Mouse (Mus musculus) layer of hippocampus, adult 11-12 months (tissue): ENCODE results near the gene Pde4dip.
A peak's percentile ranks its signal among the peaks of the same experiment; 100 is the strongest.

ENCODE experiments used
- DNase-seq: peaks from one replicate; pipeline ENCODE4 v3.0.0; 2022; ENCODE audit warnings: low spot score

Gene Pde4dip

DNA sequence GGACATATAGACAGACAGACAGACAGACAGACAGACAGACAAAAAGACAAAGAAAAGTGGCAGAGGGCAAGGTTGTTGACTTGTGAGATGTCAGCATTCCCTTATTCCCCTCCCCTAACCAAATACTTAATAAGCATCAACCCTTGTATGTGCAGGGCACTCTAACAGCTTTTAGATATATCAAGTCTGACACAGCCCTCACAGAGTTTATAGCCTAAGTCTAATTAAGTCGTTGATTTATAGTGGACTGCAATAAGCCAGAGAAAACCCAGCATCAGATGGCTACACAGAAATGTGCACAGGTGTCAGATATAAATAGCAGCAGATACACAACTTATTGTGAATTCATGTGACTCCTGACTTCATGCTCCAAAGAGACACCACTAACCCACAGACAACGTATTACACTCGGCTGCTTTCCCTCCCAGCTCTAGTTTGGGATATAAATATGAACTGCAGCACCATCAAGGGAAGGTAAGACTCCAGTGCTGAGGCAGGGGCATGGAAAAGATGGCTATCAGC lies 87.3 kb downstream of the Pde4dip start:
- DNase-seq = no peak

DNA sequence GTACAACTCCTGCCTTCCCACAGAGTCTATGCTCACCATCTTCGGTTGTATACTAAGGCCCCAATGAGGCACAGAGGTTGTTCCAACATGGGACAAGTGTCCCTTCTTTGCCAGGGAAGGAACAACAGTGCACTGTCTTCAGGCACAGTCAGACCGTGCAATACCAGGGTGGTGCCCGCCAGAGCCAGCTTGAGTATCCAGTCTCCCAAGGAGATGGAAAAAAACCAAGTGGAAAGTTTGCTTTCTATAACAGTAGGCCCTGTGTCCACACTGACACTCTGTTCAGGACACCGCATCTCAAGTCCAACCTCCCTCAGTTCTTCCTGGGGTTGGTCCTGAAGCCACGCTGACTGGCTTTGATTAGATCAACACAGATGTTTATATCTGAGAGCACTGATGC lies 87.8 kb downstream of the Pde4dip start:
- no peak for DNase-seq

DNA sequence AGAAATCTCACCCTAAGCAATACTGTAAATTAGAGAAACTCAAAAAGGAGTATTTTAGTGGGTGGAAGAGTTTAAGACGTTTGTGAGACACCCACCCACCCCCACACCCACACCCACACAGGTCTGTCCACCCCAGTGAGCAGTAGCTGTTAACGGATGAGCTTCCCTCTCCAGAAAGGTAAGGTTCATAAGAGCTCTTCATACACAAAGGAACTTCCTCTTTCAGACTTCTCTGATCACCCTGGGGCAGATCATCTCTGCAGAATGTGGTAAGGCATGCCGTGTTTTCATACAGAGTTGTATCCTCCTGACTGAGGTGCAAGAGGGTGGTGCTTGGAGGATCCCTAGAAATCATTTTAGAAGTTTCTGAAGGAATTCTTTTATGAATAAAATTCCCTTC lies 88.5 kb downstream of the Pde4dip start:
- DNase-seq = no peak

DNA sequence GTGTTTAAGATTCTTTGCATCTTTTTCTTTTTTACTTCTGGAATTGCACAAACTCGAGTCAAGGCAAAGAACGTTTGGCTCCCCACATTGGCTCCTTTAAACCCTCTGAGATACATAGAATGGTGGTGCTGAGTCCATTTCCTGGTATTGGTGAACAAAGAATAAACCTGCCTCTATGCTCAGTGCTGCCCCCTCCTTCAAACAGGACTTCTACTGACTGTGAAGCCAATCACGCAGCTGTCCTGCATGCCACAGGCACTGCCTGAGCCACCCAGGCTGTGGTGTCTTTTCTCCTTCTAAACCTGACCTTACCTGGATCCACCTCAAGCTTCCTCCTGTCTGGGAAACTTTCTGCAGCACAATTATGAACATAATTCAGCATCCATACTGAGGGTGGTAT lies 89.2 kb downstream of the Pde4dip start:
- DNase-seq = no peak

DNA sequence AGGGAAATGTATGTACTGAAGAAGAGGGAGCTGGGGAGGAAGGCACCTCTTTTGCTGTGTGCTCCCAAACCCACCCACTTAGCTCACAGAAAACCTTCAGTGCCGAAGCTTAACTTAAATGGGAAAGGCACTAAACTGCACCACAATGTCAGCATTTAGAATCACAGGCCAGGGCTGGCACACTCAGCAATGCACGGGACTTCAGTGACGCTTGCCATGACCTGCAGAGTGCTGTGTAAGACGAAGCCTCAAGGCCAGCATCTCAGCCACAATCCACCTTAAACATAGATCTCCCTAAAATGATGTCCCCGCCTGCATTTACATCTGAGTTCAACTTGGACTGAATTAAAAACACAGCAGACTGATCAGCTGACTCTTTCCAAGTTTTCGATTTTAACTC lies 91.1 kb downstream of the Pde4dip start:
- no peak for DNase-seq

DNA sequence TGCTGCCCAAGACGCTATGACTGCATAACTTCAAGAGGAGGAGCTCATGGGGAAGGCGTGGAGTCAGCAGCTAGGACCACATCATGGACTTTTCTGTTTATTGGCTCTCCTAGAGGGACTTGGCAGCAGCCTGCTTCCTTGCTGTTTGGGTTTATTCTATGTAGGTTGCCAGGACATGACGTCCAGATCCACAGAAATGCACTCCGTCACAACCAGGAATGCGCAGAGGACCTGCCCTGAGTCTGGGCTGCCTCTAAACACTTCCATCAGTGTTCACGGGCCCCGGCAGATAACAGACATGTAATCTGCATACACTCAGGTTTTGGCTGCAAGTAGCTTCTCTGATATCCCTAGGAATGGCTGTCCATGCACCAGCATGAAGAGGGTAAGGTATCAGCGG lies 94.5 kb downstream of the Pde4dip start:
- no peak for DNase-seq

DNA sequence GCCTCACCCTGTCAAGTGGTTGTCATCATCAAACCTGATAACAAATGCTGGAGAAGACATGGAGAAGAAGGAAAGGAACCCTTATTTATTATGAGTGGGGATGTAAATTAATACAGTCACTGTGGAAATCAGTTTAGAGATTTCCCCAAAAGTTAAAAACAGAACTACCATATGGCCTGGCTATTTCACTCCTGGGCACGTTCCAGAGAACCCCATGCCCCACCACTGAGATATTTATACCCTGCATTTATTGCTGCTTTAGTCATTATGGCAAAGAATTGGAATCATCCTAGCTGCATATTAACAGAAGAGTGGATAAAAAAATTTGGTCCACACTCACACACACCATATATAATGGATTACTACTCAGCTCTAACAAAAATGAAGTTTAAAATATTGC lies 98.4 kb downstream of the Pde4dip start:
- no peak for DNase-seq

DNA sequence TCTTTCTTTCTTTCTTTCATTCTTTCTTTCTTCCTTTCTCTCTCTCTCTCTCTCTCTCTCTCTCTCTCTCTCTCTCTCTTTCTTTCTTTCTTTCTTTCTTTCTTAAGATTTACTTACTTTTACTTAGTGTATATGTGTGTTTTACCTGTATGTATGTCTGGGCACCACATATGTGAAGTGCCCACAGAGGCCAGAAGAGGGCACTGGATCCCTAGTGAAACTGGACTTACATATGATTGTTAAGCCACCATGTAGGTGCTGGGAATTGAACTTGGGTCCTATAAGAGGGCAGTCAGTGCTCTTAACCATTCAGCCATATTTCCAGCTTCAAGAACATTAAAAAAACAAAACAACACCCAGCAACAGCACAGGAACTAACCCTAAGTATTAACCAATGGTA lies 99.2 kb downstream of the Pde4dip start:
- DNase-seq = no peak

DNA sequence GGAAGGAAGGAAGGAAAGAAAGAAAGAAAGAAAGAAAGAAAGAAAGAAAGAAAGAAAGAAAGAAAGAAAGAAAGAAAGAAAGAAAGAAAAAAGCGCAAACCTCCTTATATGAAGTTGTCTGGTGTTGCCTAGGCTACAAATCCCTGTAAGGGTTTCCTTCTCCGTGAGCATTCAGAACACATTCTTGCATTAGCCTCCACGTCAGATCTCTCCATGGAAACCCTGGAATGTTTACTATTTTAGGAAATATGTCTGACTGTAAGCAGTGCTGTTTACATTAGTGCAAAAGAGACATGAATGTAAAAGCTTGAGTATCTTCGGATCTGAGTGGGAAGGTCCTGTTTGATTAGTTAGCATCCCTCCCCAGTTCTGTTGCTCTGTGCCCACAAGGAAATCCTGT lies 112.3 kb downstream of the Pde4dip start:
- DNase-seq = no peak

DNA sequence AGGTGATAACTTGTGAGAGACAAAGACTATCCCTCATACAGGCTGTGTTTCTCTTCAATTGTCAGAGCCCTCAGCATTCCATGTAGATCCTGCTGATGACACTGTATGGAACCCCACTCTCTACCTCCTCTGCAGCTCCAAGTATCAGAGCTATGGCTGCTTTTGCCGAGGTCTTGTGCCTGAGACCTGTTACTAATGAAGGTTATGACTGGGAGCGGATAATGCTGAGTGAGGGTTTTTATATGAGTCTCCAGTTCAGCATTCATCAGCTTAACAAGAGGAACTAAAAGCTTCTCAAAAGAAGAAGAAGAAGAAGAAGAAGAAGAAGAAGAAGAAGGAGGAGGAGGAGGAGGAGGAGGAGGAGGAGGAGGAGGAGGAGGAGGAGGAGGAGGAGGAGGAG lies 112.8 kb downstream of the Pde4dip start:
- no peak for DNase-seq

DNA sequence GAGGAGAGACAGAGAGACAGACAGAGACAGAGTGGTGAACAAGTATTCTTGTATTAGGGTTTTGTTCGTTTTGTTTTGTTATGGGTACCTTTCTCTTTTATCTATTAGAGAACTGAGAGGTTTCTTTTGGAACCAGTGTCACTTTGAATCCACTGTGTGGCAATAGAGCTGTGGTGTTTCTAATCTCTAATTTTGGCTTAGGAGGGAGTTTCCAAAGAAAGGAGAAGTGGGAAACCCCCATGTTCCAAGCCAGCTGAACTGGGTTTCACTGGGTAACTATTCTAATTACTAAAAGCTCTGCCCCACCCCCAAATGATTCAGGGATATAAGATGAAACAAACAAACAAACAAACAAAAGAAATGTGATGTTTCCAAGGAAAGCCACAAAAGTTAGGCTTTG lies 113.6 kb downstream of the Pde4dip start:
- no peak for DNase-seq

DNA sequence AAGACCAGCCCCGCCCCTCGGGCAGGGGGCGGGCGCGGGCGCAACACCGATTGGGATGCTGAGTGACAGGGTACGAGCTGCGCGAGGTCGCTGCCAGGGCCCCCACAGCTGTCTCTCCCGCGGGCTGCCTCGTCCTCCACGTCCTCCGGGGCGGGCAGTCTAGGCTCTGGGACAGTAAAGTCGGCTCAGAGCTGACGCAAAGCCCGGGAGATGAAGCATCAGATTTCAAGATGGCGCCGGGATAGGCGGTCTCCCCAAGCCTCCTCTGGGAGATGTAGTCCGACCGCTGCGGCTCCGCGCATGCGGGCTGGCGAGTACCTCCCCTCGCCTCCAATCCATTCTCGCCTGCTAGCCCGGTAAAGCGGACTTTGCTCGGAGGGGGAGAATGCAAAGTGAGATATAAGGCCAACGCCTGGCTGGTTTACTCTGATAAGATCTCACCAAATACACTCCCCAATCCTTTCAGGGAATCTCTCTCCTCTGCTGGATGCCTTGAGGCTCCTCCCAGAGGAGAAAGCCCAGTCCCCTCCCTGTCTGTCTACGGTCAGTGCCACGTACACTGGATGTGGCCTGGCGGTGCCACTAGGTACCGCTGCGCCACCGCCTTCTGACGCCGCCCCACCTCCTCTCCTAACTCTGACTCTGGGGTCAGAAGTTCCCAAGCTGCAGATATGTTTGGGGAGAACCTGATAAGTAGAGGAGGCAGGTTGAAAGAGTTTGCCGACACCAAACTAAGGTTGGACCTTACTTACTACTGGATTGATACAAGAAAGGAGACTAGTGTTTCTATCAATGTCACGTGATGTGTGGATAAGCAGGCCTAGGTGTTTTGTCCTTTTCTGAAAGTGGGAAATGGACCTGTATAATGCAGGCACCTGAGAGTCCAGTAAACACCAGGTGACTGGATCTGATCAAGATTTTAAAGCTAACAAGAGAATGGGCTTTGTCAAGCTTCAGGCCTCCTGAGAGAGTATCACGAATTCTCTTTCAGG lies 120.4 kb downstream of the Pde4dip start:
- DNase-seq = peak; percentile 93

DNA sequence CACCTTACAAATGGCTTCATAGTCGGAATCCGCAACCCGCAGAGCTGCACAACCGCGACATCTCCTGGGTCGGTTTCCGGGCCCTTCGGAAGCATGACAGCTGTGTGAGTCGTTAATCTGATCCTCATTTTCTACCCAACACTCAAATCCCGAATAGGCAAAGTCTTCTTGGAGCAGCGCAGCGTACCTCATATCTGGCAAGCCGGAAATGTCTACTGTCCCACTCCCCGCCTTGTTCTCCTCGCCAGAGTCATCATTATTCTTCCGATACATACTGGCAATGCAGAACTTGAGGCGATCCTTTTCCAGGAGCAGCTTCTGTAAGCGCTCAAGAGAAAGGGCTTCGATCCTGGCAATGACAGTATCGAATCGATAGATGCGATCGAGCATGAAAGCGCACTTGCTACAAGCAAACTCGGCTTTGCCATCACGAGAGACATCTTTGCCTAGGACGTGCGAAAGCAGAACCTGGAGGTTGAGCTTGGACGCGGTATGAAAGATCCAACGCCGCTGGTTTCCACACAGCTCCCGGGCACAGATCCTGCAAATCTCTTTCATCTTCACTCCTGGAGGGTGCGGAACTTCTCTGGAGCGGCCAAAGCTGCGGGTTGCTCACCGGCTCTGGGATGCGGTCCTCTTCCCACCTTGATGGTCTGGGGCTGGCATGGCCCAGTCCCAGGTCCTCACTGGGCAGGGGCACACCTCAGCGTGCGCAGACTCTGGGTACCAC lies 121.3 kb downstream of the Pde4dip start:
- DNase-seq = no peak

DNA sequence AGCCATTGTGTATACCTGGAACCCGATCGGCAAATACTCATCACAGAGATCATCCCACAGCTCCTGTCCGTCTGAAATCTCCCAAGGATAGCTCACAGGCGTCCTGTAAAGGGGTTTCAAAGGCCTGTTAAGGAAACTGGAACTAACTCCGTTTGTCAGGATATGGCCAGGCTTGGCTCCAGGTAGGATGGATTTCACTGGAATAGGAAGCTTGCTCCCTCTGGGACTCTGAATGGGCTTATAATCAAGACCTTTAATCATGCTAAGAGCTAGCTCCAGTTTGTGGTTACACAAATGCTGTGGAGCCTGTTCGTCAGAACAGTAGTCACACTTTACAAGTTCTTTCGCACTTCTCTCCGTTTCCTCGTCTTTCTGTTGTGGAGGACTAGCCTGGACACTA lies 122.0 kb downstream of the Pde4dip start:
- DNase-seq = no peak

DNA sequence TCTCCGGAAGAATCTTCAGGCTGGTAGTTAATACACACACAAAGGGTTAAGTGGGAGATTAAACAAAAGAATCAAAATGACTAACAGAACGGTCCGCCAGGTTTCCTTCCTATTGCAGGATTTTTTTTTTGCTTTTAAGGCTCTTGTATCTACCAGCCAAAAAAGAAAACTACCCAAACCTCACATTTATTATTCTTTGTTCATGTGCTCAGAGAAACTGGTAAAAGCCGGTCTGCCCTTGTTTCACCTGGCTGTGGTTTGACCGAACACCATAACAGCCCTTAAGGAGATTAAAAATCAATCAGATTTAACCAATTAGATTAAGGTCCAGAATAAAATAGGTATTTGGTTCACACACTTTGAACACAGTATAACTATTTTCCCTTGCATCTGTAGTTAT lies 124.4 kb downstream of the Pde4dip start:
- no peak for DNase-seq

DNA sequence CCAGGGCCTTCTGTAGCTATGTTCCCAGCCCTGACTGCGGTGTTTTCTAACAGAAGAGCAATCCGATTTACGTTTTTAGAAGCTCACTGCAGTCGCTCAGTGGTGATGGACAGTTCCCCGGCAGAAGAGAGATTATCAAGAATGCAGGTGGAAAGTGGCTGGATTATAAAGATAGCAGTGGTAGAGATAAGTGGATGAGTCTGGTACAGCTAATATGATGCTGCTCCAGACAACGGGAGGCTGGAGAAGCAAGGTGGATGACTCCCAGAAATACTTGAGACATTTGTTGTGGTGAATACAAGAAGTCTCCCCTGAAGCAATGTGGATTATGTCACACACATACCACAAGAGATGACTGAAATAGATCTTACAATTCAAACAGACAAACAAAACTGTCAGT lies 126.6 kb downstream of the Pde4dip start:
- DNase-seq = no peak

DNA sequence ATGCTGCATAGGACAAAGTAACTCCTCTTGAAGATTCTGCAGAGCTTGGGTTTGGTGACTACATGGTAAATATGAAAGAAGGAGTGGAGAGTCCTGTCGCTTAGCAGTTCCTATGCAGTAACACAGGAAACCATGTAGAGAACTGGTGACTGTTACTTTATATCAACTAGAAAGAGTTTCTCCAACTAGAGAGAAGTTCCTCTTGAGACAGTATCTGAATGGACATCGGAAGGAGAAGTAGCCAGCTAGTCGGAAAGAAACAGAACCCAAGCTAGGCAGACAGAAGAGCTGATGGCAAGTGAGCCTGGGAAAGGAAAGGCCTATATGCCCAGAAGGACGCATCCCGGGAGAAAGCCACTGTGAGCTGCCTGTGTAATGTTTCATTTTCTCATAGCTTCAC lies 127.3 kb downstream of the Pde4dip start:
- no peak for DNase-seq

DNA sequence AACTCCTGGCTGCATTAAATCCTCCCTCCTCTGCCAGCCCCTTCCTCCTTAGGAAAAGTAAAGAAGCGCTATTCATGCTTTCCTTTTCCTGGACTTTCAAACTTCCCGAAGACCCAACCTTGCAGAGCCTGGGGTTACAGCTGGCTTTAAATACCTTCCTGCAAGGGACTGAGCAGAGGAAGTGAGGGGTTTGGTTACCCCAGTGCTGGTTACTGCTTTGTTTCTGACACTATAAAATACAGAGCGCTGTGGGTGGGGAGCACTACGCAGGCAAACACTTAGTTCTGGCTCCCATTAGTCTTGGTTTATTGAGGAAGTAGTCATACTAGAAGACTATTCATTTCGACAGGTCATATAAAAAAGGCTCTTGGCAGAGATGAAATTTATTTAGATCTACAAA lies 128.7 kb downstream of the Pde4dip start:
- no peak for DNase-seq

DNA sequence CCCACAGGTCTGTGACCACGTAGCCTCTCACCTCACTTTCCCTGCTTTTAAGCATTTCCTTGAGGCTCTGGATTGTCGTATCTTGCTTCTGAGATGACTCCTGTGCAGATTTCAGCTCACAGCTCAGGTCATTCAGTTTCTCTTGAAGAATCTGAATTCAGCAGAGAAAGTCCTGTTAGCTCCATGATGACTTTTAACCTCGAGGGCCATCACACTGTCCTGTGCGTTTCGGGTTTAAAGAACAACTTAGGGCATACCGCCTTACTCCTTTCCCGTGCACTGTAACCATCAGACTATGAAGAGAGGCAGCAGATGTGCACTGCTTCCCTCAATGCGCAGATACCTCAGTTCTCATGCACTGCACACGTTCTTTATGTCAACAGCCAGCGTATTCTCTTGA lies 131.0 kb downstream of the Pde4dip start:
- DNase-seq = no peak

DNA sequence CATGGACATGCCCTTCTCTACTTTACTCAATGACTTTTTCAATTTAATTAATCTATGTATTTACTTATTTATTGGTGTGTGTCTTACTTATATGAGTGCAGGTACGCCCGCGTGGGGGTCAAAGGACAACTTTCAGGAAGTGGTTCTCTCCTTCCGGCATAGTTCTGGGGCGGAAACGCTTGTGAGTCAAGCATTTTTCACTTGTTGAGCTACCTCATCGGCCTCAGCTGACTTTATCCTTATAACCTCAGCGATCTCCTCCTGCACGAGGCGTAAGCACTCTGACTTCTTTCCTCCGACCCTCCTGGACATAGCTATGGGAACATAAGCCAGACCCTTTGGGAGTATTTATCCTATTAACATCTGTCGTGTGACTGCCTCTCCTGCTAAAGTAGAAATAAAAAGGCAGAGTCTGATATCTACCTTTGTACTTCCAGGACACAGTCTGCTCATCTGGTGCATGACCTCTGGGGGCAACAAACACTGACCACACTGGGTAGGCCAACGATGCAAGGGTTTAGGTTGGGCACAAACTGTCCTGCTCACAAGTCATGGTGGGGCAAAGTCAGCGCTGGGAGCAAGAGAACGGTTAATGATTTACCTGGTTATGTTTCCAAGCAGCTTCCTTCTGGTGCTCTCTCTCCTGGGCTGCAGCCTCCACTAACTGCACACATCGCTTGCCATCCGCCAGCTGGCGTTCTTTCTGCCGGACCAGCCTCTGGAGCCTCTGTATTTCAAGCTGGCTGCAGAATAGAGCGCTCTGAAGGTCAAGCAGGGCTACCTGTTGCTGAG lies 132.0 kb downstream of the Pde4dip start:
- DNase-seq = no peak

DNA sequence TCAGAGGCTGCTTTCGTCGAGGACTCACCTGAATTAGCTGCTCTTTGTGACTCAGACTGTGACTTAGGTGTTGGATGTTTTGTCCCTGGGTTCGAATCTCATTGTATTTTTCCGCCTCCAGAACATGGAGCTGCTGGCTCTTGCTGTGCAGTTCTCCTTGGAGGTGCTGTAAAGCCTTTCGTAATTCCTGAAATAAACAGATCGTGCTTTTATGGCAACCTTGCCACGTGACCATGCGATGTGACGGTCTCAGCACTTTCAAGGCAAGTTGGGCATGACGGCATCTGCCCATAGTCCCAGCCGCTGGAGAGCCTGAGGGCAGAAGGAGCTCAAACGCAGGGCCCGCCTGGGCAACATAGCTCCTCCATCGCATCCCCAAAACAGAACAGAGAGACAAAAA lies 133.1 kb downstream of the Pde4dip start:
- DNase-seq = no peak

DNA sequence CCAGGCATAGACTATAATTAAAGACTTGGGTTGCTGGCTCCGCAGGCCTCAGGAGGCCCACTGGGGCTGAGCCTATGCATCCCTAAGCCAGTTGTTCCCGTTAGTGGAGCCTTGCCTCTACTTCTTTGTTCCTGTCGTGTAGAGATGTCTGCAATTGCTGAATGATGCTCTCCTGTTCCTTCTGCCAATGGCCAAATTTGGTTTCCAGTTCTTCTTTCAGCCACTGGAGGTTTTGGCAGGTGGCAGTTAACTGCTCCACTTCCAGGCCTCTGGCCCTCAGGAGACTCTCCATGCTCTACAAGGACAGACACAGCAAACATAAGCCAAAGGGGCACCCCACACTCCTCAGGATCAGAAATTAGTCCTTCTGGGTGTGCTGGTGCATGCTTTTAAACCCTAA lies 135.6 kb downstream of the Pde4dip start:
- no peak for DNase-seq
